Mouse (Mus musculus): ENCODE data around the gene Ptprb.
A peak's percentile ranks its signal among the peaks of the same experiment; 100 is the strongest.

Ptprb gene

GRCm38 (mm10) chr10:116275280-116275679 is at the start of gene Ptprb:
Gene Ptprb (plus strand): TSS chr10:116275523.
- DNase-seq (ENCODE audit: low spot score) = no peak

DNA sequence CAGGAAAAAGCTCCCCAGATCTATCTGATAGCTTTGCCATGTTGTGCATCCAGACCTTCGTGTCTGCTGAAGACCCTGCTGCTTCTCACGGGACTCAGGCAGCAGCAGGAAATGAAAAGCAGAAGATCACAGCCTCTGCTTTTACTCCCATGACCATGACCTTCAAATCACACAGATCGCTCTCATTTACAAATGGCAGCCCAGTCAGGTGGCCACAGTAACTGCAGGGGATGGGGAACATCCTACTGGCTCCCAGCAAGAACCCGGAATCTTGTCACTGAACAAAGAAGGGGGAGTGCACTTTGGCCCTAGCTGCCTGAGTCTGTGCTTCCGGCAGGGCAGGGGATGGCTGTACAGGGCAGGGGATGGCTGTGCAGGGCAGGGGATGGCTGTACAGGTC is 40.0 kb upstream of the Ptprb start:
- no peak for DNase-seq (ENCODE audit: low spot score)

DNA sequence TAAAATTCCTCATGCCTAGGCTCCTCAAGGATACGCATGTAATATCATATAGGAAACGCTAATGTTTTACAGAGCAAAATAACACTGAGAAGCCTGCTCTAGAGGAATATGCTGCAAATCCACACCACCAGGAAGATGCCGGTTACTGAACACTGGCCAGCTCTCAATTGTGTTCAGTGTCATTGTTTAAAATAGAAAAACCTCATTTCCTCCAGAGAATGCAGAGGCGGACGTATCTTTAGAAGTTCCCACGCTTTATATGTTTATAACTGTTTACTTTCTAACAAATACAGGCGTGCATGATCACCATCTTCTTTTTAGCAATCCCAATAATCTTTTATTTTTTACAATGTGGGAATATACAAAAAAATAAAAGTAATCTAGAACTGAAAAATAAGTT is 33.1 kb upstream of the Ptprb start:
- DNase-seq (ENCODE audit: low spot score) = peak; percentile 47

- peak; percentile 45 for DNase-seq (ENCODE audit: low spot score)
Observed at GRCm38 (mm10) chr10:116243373-116243772, 31.9 kb upstream of the Ptprb start.

DNA sequence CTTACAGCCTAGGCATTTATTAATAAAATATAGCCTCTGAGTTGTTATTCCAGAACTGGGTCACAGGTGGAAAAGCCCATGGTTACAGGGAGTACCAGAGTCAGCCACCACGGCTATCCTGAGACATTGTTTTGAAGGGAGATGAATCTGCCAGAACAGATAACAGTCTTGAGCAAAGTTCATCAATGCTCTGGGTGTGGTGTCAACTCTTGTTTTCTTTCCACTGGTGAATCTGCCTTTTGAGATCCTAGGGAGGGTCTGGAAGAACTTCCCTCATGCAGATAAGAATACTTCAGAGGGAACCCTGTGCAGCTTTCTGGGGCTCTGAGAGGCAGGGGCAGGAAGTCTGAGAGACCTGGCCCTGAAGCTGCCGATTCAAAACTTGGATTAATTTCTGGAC is 29.7 kb upstream of the Ptprb start:
- DNase-seq (ENCODE audit: low spot score) = peak; percentile 54

DNA sequence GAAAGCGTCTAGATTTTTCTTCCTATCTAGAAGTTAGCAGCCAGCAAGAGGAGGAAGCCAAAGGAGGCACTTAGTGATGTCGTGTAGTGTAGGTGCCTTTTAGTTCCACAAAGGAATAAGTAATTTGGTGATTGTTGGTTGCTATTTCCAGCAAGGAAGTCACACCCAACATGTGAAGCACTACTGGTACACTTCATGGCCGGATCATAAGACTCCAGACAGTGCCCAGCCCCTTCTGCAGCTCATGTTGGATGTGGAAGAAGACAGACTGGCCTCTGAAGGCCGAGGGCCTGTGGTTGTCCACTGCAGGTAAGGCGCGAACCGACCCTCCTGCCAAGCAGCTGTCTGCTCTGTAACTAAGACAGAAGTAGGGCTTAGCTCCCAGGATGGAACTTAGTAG is 22.7 kb upstream of the Ptprb start:
- peak; percentile 24 for DNase-seq (ENCODE audit: low spot score)

- peak; percentile 18 for DNase-seq (ENCODE audit: low spot score)
Observed at GRCm38 (mm10) chr10:116253972-116254371, 21.4 kb upstream of the Ptprb start.

- no peak for DNase-seq (ENCODE audit: low spot score)
Observed at GRCm38 (mm10) chr10:116259298-116259697, 16.0 kb upstream of the Ptprb start.

DNA sequence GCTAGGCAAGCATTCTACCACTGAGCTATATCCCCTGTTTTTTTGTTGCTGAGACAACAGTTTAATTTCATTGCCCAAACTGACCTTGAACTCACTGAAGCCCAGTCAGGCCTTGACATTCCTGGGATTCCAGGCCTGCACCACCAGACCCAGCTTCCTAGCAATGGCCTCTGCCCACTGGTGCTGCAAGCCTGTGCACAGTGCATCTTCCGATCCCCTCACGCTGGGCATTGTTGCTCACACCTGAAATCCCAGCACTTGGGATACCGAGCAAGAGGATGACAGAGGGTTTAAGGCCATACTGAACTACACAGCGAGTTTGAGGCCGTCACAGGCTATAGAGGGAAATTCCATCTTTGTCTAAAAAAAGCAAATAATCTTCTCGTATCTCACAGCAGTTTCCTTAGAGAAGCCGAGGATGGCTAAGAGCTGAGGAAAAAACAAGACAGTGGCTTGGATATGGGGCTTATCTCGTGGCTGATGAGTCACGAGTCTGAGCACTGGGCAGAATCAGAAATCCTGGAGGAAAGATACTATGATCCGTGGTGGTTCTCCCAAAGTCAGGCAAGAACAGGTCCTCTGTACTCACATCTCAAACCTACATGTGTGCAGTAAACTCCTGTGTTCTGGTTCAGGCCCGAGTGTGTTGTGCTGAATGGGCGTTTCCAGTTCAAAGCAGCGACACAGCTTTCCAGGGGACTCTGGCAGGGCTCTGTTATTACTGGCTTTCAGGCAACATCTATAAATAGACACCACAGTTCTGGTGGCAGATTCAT is 14.5 kb upstream of the Ptprb start:
- DNase-seq (ENCODE audit: low spot score) = no peak

DNA sequence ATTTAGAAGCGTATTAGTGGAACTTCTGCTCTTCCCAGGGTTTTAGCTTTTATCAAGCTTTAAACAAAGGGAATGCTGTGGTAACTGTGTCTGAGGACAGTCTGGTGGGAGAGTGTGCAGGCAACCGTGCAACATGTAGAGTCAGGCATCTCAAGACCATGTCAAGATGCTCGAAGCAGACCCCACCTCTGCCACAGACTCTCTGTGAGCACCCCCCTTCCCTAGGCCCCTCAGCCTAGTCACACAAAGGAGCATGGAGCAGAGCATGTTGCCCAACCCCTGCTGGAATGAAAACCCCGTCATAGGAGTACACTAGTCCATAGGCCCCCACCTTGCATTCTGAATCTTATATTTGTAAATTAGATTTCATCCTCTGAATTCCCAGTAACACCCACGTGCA is 13.8 kb upstream of the Ptprb start:
- DNase-seq (ENCODE audit: low spot score) = no peak

GRCm38 (mm10) chr10:116264521-116264920 is 10.8 kb upstream of the Ptprb start:
- DNase-seq (ENCODE audit: low spot score) = no peak

DNA sequence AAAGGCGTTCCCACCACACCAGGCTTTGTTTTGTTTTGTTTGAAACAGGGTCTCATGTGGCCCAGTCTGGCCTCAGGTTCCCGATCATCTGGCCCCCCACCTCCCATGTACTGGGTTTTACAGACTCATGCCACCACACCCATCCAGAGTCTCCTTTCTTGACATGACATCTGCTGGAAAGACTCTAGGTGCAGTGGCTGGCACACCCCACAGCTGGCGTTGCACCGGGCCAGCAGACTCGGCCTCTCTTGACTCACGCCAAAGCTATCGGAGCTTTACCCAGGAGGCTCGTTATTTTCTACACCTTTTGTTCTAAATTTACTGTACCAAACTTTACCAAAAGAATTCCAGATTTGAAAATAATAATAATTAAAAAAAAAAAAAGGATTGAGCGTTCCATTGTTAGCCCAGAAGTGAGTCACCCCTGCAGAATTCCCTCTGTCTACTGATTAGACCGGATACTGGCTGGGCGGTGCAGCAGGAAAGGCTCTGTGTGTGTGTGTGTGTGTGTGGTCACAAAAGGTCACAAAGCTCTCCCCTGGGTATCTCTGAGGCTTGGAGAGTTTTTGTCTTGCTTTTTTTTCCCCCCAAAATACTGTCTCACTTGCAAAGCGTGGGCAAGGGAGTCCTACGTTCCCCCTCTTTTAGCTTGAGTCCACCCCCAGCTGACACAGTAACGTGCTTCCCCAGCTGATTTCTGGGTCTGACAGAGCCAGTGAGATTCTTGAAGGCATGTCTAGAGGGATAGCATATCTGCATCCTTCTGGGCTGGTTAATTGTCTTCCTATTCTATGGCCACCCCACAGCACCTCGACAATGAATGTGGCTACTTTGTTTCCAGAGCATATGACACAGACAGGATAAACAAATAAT is 8.5 kb upstream of the Ptprb start:
- DNase-seq (ENCODE audit: low spot score) = peak; percentile 70

- no peak for DNase-seq (ENCODE audit: low spot score)
Observed at GRCm38 (mm10) chr10:116267434-116267822, 7.9 kb upstream of the Ptprb start.

GRCm38 (mm10) chr10:116268343-116268742 is 7.0 kb upstream of the Ptprb start:
- no peak for DNase-seq (ENCODE audit: low spot score)

- peak; percentile 35 for DNase-seq (ENCODE audit: low spot score)
Observed at GRCm38 (mm10) chr10:116270646-116271469, 4.5 kb upstream of the Ptprb start.

DNA sequence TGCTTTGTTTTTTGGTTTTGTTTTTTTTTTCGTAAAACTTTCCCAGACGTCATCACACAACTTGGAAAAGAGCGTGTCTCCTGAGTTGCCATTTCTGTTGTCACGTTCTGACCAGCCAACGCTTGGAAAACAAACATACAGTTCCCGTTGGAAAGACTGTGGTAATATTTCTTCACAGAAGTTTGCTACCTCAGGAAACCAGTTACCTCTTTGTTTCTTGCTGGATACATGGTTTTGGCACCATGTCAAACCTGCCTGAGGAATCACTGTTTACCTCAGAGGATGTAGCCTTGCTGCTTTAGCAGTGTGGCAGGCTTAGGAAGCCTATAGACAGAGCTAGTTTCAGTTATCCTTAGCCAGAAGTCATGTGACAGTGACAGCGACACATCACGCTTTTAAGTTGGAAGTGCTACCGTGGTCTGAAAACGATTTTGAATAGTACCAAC is 3.8 kb upstream of the Ptprb start:
- no peak for DNase-seq (ENCODE audit: low spot score)

DNA sequence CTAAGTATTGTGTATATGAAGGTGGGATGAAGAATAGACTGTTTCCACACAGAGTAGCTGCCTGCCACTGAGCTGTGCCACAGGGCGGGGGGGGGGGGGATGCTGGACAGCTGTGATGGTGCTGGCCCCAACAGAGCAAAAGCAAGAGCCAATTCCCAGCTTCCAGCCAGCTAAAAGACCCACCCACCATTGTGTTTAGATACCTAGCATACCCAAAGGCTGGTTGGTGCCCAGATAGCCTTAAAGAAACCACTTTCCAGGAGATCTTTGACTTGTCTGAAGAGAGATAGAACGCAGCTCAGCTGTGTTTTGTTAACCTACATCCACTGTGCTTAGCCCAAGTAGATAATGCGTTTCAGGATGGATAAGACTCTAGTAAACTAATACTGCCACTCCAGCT is 3.2 kb upstream of the Ptprb start:
- DNase-seq (ENCODE audit: low spot score) = no peak

- DNase-seq (ENCODE audit: low spot score) = no peak
Observed at GRCm38 (mm10) chr10:116286697-116287344, 11.5 kb downstream of the Ptprb start.

DNA sequence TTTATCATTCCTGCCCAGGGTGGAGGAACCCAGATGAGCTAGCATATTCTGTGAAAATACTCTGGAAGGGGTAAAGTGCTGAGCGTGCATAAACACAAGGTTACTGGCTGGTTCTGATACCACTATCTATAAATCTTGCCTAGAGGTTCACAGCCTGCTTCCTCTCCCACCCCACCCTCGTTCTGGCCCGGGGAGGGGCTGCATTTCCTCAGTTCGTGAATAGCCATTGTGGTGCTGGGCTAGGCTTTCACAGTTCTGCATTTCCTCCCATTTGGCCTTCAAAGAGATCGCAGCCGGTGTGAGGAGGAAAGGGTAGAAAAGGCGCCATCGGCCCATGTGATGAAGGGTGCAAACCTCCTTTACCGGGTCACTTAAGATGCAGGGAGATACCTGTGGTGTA is 12.8 kb downstream of the Ptprb start:
- peak; percentile 71 for DNase-seq (ENCODE audit: low spot score)

- no peak for DNase-seq (ENCODE audit: low spot score)
Observed at GRCm38 (mm10) chr10:116290483-116290882, 15.2 kb downstream of the Ptprb start.

GRCm38 (mm10) chr10:116291153-116291755 is 15.9 kb downstream of the Ptprb start:
- DNase-seq (ENCODE audit: low spot score) = no peak
